Mouse (Mus musculus) bone marrow macrophage, adult 2 months (primary cell): ENCODE data around the gene Dixdc1. TPM values are rescaled to one million over a fixed set of nuclear protein-coding genes. Genes with fewer than 3 reads are reported as not detected.

ENCODE experiments used
- H3K27ac ChIP-seq: 2 replicates; pipeline ENCODE4 v1.5.1; 2012; ENCODE audit warnings: low read depth, low read length; ENCODE audit not compliant: insufficient read depth
- H3K4me1 ChIP-seq: 2 replicates; pipeline ENCODE4 v1.6.1; 2012; ENCODE audit warnings: low read length; ENCODE audit not compliant: control insufficient read depth, insufficient read depth
- H3K4me3 ChIP-seq: 2 replicates; pipeline ENCODE4 v1.5.1; 2012; ENCODE audit warnings: mild to moderate bottlenecking, low read length, moderate library complexity; ENCODE audit not compliant: insufficient read depth
- CTCF ChIP-seq: IDR thresholded peaks from 2 replicates; pipeline ENCODE4 v1.5.1; 2012; ENCODE audit warnings: low read depth, mild to moderate bottlenecking, low read length, moderate library complexity
- POLR2A ChIP-seq: IDR thresholded peaks from 2 replicates; pipeline ENCODE4 v1.6.1; 2012; ENCODE audit warnings: mild to moderate bottlenecking, low read depth, low read length, borderline replicate concordance
- polyA plus RNA-seq: library from polyadenylated mRNA; stranded (reverse); fragments of >200 nt; gene quantifications from 2 replicates; pipeline ENCODE4 v1.2.4, GENCODE M21; 2012; ENCODE audit not compliant: missing spikeins, insufficient read depth, insufficient read length

Gene Dixdc1
- polyA plus RNA-seq, 1 experiment = not detected

DNA sequence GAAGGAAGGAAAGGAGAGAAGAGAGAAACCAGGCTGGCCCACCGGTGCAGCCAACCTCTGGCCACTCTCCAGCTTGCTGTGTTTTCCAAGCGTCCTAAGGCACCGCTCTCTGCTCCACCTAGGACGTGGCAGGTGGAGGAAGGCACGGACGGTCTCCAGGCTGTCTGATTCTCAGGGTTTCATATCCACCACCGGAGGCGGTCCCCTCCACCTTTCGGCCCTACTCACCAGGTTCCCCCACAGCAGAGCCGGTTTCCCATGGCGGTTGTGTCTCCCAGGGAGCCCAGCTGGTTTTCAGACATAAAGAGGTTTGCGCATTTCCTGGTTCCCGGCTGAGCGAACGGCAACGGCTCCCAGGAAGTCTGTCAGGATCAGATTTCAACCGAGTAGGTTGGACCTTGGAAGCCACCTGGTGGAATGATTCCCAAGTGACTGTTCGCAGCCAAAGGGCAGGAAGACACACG lies 6.9 kb upstream of the Dixdc1 start, which contains the start of gene 2310030G06Rik:
TSS of gene 2310030G06Rik (minus strand) at position 323 of the 464 bp plus-strand sequence.
- H3K4me1 ChIP-seq = no peaks in the 10 kb centered on the region
- TF ChIP-seq POLR2A (no peak), CTCF (no peak)

DNA sequence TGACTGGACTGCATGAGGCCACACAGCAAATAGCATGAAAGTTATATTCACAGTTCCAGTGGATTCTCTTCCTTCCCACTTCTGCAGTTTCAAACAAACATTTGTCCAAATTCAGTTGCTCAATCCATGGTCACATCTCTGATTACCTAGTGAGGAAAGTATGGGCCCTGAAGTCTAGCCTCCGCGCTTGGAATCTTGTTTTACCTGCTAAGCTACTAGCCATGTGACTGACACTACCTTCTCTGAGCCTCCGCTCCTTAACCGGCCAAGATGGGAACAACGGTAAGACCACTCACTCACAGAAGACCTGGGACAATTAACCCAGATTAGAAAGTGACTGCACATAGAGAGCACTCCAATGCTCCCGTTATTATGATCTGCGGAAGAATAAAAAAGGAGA lies 6.5 kb upstream of the Dixdc1 start:
- Histone ChIP-seq H3K4me3 (no peak overlapping the region), H3K4me1 (no peaks in the 10 kb centered on the region), H3K27ac (no peak overlapping the region)
- TF ChIP-seq CTCF (no peak), POLR2A (no peak)

More for the DNA sequence above, 6.9 kb upstream of the Dixdc1 start, which contains the start of gene 2310030G06Rik:
- H3K27ac ChIP-seq = no peak within 1 kb of the TSS
- no peak within 1 kb of the TSS for H3K4me3 ChIP-seq

- Histone ChIP-seq H3K4me1 (0 out of 2 replicates have a peak, but pooled peaks cover 5% of the 10 kb centered on the region), H3K27ac (no peak overlapping the region)
- TF ChIP-seq POLR2A = no peak
- no peak for TF ChIP-seq CTCF
Measured at GRCm38 (mm10) chr9:50742744-50743143, 3.4 kb upstream of the Dixdc1 start.

DNA sequence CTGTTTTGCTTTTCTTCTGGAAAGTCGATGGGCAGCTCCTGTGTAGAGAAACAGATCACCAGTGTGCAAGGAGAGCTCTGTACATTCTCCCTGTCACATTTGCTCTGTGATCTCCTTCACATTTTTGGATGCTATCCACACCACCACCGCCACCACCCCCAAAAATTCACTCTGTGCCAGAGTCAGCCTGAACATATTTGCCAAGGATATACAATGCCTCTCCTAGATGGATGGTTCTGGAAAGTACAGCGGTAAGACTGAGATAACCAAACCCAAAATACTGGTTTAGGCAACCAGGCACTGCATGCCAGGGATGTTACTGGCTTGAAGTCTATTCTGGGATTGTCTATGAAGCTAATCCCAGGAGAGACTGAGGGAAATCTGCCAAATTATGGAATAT lies 2.9 kb upstream of the Dixdc1 start:
- TF ChIP-seq CTCF (no peak), POLR2A (no peak)
- no peak overlapping the region for H3K27ac ChIP-seq
- H3K4me1 ChIP-seq = 0 out of 2 replicates have a peak, but pooled peaks cover 5% of the 10 kb centered on the region
- H3K4me3 ChIP-seq = no peak overlapping the region

More at GRCm38 (mm10) chr9:50742744-50743143, 3.4 kb upstream of the Dixdc1 start:
- H3K4me3 ChIP-seq = no peak overlapping the region

DNA sequence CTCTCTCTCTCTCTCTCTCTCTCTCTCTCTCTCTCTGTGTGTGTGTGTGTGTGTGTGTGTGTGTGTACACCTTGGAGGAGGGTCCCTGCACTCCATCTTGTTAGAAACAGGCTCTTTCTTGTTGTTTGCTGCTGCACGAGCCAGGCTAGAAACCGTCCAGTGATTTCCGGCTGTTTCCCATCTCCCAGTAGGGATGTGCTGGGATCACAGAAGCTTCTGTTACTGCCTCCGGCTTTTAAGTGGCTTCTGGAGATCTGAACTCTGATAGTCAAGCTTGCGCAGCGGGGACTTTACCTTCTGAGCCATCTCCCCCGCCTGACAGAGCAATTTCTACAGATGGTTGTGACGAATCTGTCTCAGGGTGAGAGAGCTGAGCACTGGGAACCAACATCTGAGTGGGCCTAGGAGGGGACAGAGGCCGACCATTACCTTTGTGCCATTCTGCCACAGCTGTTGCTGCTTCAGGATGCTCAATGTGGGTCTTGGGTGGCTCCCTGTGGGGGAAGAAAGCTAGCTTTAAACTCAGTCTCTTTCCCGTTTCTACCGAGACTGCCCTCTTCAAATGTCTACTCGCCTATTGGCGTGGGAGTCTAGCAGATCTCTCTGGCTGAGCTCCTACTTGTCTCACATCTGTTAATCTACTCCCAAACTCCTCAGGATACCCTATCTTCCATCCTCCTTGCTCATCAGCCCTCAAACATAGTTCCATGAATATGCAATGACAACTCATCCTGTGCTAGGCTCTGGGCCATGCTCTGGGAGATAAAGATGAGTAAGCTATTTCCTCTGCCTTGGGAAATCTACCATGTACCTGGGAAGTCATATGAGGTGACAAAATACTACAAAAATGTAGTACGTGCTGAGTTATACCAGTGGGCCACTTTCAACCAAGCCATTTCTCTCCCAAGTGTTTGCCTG lies 1.8 kb upstream of the Dixdc1 start:
- Histone ChIP-seq H3K4me1 (0 out of 2 replicates have a peak, but pooled peaks cover 5% of the 10 kb centered on the region), H3K4me3 (no peak overlapping the region), H3K27ac (no peak overlapping the region)
- TF ChIP-seq POLR2A (no peak), CTCF (no peak)

DNA sequence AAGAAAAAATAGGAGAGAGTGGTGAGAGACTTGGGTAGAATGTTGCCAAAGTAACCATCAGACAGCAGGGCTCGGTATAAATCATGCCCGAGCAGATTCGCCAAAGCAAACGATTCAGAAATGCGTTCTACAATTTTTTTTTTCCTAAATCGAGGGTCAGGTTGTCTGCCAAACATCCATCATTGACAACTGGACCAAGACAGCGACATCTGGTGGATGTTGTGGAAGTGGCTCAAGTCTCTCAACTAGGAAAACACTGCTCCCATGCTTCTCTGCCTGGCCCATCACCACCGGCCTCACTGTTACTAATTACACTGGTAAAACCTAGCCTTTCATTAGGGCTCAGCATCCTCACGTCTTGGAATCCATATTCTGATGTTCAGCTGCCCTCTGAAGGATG lies 4.3 kb downstream of the Dixdc1 start:
- Histone ChIP-seq H3K4me1 (0 out of 2 replicates have a peak, but pooled peaks cover 5% of the 10 kb centered on the region), H3K4me3 (no peak overlapping the region), H3K27ac (no peak overlapping the region)
- TF ChIP-seq POLR2A = no peak
- TF ChIP-seq CTCF = no peak

GRCm38 (mm10) chr9:50732560-50732959 lies 6.8 kb downstream of the Dixdc1 start:
- Histone ChIP-seq H3K4me3 (no peak overlapping the region), H3K4me1 (peaks cover 3% of the 10 kb centered on the region), H3K27ac (no peak overlapping the region)
- no peak for TF ChIP-seq POLR2A
- TF ChIP-seq CTCF = no peak

DNA sequence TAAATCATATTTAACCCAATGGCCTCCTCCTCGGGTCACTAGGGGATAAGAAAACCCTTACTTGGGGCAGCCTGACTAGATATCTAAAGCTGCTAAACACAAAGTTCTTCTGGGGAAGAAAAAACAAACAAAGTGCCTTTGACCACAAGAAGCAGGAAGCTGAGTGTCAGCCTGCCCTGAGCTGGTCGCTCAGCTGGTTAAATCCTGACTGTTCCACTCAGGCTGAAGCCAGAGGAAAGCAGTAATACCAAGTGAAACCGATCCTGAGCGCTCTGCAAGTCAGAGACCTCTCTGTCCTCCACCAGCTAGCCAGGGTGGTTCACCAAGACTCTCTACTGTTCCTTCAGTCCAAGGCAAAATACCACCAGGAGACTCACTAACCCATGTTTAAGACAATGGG lies 9.7 kb downstream of the Dixdc1 start:
- H3K27ac ChIP-seq = no peak overlapping the region
- H3K4me3 ChIP-seq = no peak overlapping the region
- peaks cover 3% of the 10 kb centered on the region for H3K4me1 ChIP-seq
- no peak for TF ChIP-seq CTCF
- no peak for TF ChIP-seq POLR2A

DNA sequence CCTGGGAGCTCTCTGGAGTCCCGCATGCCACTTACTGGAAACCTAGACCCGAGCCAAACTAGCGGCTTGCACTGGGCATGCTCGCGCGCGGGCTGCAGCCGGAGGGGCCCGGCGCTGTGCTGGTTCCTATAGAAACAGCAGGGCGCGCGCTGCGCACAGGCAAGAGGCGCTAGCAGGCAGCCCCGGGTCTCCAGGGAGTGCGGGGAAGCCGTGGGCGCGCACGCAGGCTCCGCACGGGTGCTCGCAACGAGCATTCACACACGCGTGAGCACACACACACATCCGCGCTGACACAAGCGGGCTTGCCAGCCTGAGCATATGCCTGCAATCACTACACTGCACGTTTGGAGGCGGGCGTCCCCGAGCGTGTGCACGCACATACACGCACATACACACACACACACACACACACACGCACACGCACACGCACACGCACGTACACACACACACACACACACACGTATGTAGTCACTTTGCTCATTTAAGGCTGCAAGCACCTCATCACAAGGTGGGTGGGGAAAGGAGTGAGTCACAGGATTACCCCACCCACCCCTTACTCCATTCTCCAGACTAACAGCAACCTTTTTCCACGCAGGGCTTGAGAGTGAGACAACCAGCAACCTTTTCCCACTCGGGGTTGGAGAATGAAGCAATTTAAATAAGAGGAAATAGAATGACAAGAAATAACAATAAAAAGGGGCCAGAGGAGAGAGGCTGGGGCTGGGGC lies 11.2 kb downstream of the Dixdc1 start:
- TF ChIP-seq POLR2A (no peak), CTCF (no peak)
- Histone ChIP-seq H3K4me3 (peak overlapping the region; percentile 67), H3K4me1 (peaks cover 3% of the 10 kb centered on the region), H3K27ac (no peak overlapping the region)

DNA sequence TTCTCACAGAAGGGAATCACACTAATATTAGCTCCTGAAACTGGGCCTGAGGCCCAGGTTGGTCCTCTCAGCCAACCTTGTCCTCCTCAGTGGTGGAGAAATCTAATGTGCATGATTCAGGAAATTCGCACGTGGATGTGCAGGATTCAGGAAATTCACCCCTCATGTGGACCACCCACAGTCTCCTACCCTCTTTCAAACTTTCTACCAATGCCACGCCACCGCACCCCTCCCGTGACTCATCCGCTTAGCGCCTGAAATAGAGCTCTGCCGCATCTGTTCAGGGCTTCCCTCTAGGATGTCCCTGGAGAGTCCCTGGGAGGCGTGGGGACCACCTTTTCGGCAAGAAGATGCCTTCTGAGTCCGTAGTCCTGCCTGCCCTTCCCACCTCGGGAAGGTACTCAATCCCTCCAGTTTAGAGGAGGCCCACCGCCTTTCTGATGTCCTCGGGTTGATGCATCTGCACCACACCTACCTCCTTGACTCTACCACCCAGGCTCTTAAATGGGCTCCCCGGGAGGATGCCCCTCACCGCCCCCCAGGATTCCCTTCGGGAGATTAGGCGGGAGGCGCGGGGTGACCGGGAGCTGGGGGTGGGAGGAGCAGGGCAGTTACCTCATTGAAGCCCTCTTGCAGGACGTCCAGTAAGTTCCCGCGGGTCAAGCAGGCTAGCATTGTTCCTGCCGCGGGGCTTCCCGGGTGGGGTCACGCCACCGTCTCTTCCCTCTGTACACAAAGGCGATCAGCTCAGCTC lies 12.0 kb downstream of the Dixdc1 start:
- TF ChIP-seq POLR2A (no peak), CTCF (no peak)
- no peak overlapping the region for H3K27ac ChIP-seq
- H3K4me3 ChIP-seq = peak overlapping the region; percentile 67
- peaks cover 3% of the 10 kb centered on the region for H3K4me1 ChIP-seq
